Mouse (Mus musculus): ENCODE measurements around the gene Ucp2.

GRCm38 (mm10) chr7:100504740-100505487, 11.8 kb downstream of the Ucp2 start:
- TF ChIP-seq EP300 (IDR thresholded peaks at IDR 0.05) (no peak), CTCF (IDR thresholded peaks at IDR 0.05) (no peak)

Data from lung, postnatal 0 days (tissue).